ENCODE assay signal across 8 mouse cellular contexts in genomic region chr6:92183621-92184131, GRCm38 (mm10). TPM values are rescaled to one million over a fixed set of nuclear protein-coding genes. Genes with fewer than 3 reads are reported as not detected.
DNase-seq lines count a peak whose midpoint lies in the region; ATAC-seq lines count a peak whose summit lies in the region.

Gene Mrps25 (minus strand): TSS chr6:92184033.

- DNase-seq in adrenal gland, adult 8-10 months = peak; percentile 57
- peak; percentile 58 for DNase-seq in embryo, embryonic 11.5 days (ENCODE audit: low read depth, low spot score)
- DNase-seq in gastrocnemius, postnatal 36 days = peak; percentile 54 to 58
- peak; percentile 86 for DNase-seq in intestine, embryonic 14.5 days (ENCODE audit: low spot score)
- DNase-seq in left cerebral cortex, postnatal 14 days (ENCODE audit: low spot score in 2 of 2) = peak; percentile 55 to 80
- DNase-seq in right cerebral cortex, postnatal 36 days (ENCODE audit: low spot score in 2 of 2) = peak; percentile 67 to 69
- DNase-seq in urinary bladder, postnatal 4 days (ENCODE audit: low spot score in 2 of 2) = peak; percentile 61 to 74

- H3K9me3 ChIP-seq in intestine, embryonic 14.5 days (ENCODE audit: control insufficient read depth, low read length) = 0 out of 2 replicates have a peak, but pooled peaks cover 3% of the 10 kb centered on the region

- intact Hi-C loops in gastrocnemius, postnatal 36 days (cut with DNase I) = loop anchor here (10.0 kb wide), 1 partner anchor 279 kb away; the partner anchor contains the start of gene 4930590J08Rik
- intact Hi-C loops in left cerebral cortex, postnatal 14 days (cut with DNase I) = loop anchor here (10.0 kb wide), 2 partner anchors 89 to 299 kb away; partner anchors contain the start of gene Nr2c2

- under 1% methylated on average over 42 of the region's 42 CpGs for WGBS in intestine, embryonic 14.5 days

- peak within 1 kb of the TSS; percentile 96 for H3K4me3 ChIP-seq in intestine, embryonic 14.5 days (ENCODE audit: low read depth, low read length)

- H3K27ac ChIP-seq in intestine, embryonic 14.5 days (ENCODE audit: low read depth) = no peak within 1 kb of the TSS

- H3K36me3 ChIP-seq in intestine, embryonic 14.5 days (ENCODE audit: control insufficient read depth, insufficient read depth, low read length) = peaks cover 34% of the 10 kb centered on the region

- no peaks in the 10 kb centered on the region for H3K27me3 ChIP-seq in intestine, embryonic 14.5 days (replicated peaks; ENCODE audit: control insufficient read depth, insufficient read depth, low read length)

- peak within 1 kb of the TSS; percentile 75 for H3K4me2 ChIP-seq in intestine, embryonic 14.5 days (ENCODE audit: low read length)

- peaks cover 9% of the 10 kb centered on the region for H3K4me1 ChIP-seq in intestine, embryonic 14.5 days (replicated peaks; ENCODE audit: control insufficient read depth, insufficient read depth, low read length)

- peak; percentile 92 for ATAC-seq in intestine, embryonic 14.5 days (replicated peaks; ENCODE audit: low FRiP score, low TSS enrichment, low read depth)
- peak; percentile 82 for ATAC-seq in megakaryocyte-erythroid progenitor cell, adult 5-6 weeks (replicated peaks; ENCODE audit: low FRiP score, low TSS enrichment, poor library complexity, severe bottlenecking)

- peak within 1 kb of the TSS; percentile 78 for H3K9ac ChIP-seq in intestine, embryonic 14.5 days (ENCODE audit: low read length)

RNA-seq across cellular contexts. Expression of gene Mrps25, which starts in this region (rescaled TPM):
- 10 to 100 TPM; 43.4 to 63.1 (median 49.6) TPM for total RNA-seq in adrenal gland, adult 8-10 months (2022)
- total RNA-seq in gastrocnemius, postnatal 36 days (2021) = 10 to 100 TPM; 36.1 to 39.4 TPM
- polyA plus RNA-seq in intestine, embryonic 14.5 days (2014; fragmentation: Nextera tagmentation; extraction: Ambion mirVana) = 78.0 and 87.7 TPM in 2 replicates
- 10 to 100 TPM; 53.5 to 55.5 TPM for total RNA-seq in left cerebral cortex, postnatal 14 days (2021)
- total RNA-seq in megakaryocyte-erythroid progenitor cell, adult 5-6 weeks (2014; fragmentation: Nextera tagmentation) = 61.2 and 102 TPM in 2 replicates
- total RNA-seq in megakaryocyte-erythroid progenitor cell, adult 5-6 weeks (2017) = 41.7 and 59.3 TPM in 2 replicates
